Mouse (Mus musculus) limb, embryonic 11.5 days (tissue): ENCODE measurements around the gene Alpk3. TPM values are rescaled to one million over a fixed set of nuclear protein-coding genes. Genes with fewer than 3 reads are reported as not detected.
"Not testable (repeated sequence)": the region's sequence is repeated elsewhere in the genome, so short reads cannot be mapped to it uniquely, and the experiment has no call there.

Source experiments
- ATAC-seq: fragments of 200-750 bp; cut with Nextera tagmentation; 2 replicates; pipeline ENCODE4 v1.8.0; 2017; ENCODE audit warnings: low read depth; ENCODE audit not compliant: insufficient number of reproducible peaks, low FRiP score, low TSS enrichment
- DNase-seq: peaks from one replicate; pipeline ENCODE4 v3.0.0-alpha.2; 2015; ENCODE audit warnings: low spot score
- H3K27ac ChIP-seq: fragments of 300-500 bp; sonication (generic); replicated peaks from 2 replicates; pipeline ENCODE4 v1.5.1; 2014; ENCODE audit warnings: low read depth, mild to moderate bottlenecking, low read length
- H3K27me3 ChIP-seq: fragments of 300-500 bp; sonication (generic); 2 replicates; pipeline ENCODE4 v1.6.1; 2014; ENCODE audit warnings: mild to moderate bottlenecking, low read length, mixed read lengths; ENCODE audit not compliant: control insufficient read depth, insufficient read depth
- H3K36me3 ChIP-seq: fragments of 300-500 bp; sonication (generic); 2 replicates; pipeline ENCODE4 v1.6.1; 2014; ENCODE audit warnings: mild to moderate bottlenecking, low read length, moderate library complexity, mixed read lengths; ENCODE audit not compliant: control insufficient read depth, insufficient read depth
- H3K4me1 ChIP-seq: fragments of 300-500 bp; sonication (generic); 2 replicates; pipeline ENCODE4 v1.6.1; 2014; ENCODE audit warnings: low read length, mixed read lengths; ENCODE audit not compliant: control insufficient read depth, insufficient read depth
- H3K4me2 ChIP-seq: fragments of 300-500 bp; sonication (generic); 2 replicates; pipeline ENCODE4 v1.6.1; 2014; ENCODE audit warnings: low read depth, mild to moderate bottlenecking, moderate library complexity; ENCODE audit not compliant: severe bottlenecking
- H3K4me3 ChIP-seq: fragments of 300-500 bp; sonication (generic); 2 replicates; pipeline ENCODE4 v1.5.1; 2014; ENCODE audit warnings: low read depth, low read length
- H3K9ac ChIP-seq: fragments of 300-500 bp; sonication (generic); 2 replicates; pipeline ENCODE4 v1.6.1; 2014; ENCODE audit warnings: mild to moderate bottlenecking, low read length
- H3K9me3 ChIP-seq: fragments of 300-500 bp; sonication (generic); 2 replicates; pipeline ENCODE4 v1.6.1; 2016; ENCODE audit warnings: low read length; ENCODE audit not compliant: control insufficient read depth
- WGBS: fragments of 180-500 bp; shearing (Covaris S2); extraction: QIAGEN DNeasy Blood & Tissue Kit; methylation state at CpG from one replicate; pipeline ENCODE4 v1.1.7; 2014; 5-methylcytosine and 5-hydroxymethylcytosine counted together
- polyA plus RNA-seq: library from polyadenylated mRNA; unstranded; fragments of >200 nt; fragmentation: Nextera tagmentation; extraction: Ambion mirVana; gene quantifications from 2 replicates; pipeline ENCODE4 v1.2.1, GENCODE M21; 2014

Alpk3 gene
- polyA plus RNA-seq, 1 experiment from 2014 or later: 0.33 TPM

GRCm38 (mm10) chr7:81154244-81154643 lies 96.8 kb downstream of the Alpk3 start:
- not testable (repeated sequence) for ATAC-seq, H3K27me3 ChIP-seq, H3K4me3 ChIP-seq, H3K27ac ChIP-seq, H3K4me2 ChIP-seq, DNase-seq, H3K4me1 ChIP-seq, H3K9me3 ChIP-seq, H3K9ac ChIP-seq, H3K36me3 ChIP-seq

GRCm38 (mm10) chr7:81154960-81155359 lies 97.6 kb downstream of the Alpk3 start:
- Histone ChIP-seq H3K27ac (no peak overlapping the region), H3K27me3 (no peaks in the 10 kb centered on the region), H3K9ac (no peak overlapping the region), H3K4me3 (no peak overlapping the region), H3K36me3 (no peaks in the 10 kb centered on the region), H3K9me3 (no peaks in the 10 kb centered on the region), H3K4me2 (no peak overlapping the region), H3K4me1 (no peaks in the 10 kb centered on the region)
- ATAC-seq: peak; percentile 65; the same call in 1 of the 2 replicates
- DNase-seq: peak; percentile 82
- WGBS: 2% methylated on average over 3 of the region's 3 CpGs

Other genes with a start within 250 kb of the Alpk3 start
- gene Iqgap1, start 231.6 kb upstream of the Alpk3 start, polyA plus RNA-seq: 25.9 and 30.3 TPM in 2 replicates
- gene Zscan2, start 196.7 kb upstream of the Alpk3 start, polyA plus RNA-seq: 5.4 and 5.5 TPM in 2 replicates
- 36.1 and 41.3 TPM in 2 replicates for gene Wdr73, start 156.3 kb upstream of the Alpk3 start, polyA plus RNA-seq
- gene Nmb, start 152.5 kb upstream of the Alpk3 start, polyA plus RNA-seq: 8.1 TPM in 2 replicates
- 189 and 191 TPM in 2 replicates for gene Sec11a, start 109.8 kb upstream of the Alpk3 start, polyA plus RNA-seq
- gene Zfp592, start 63.9 kb upstream of the Alpk3 start, polyA plus RNA-seq: 15.3 and 17.8 TPM in 2 replicates
- gene Slc28a1, start 57.2 kb downstream of the Alpk3 start, polyA plus RNA-seq: 0.07 TPM in 1 of 2 replicates, not detected in the other
- gene Pde8a, start 156.0 kb downstream of the Alpk3 start, polyA plus RNA-seq: 3.5 and 4.4 TPM in 2 replicates